Mouse (Mus musculus): ENCODE measurements around the gene 4921524J17Rik. TPM values are rescaled to one million over a fixed set of nuclear protein-coding genes. Genes with fewer than 3 reads are reported as not detected.
A peak's percentile ranks its signal among the peaks of the same experiment; 100 is the strongest.

4921524J17Rik gene
- total RNA-seq (2014; rRNA removed) (40.1 and 48.2 TPM in 2 replicates), polyA plus RNA-seq (2015; fragmentation: Nextera tagmentation; extraction: Ambion mirVana) (75.7 and 90.3 TPM in 2 replicates)

GRCm38 (mm10) chr8:85432168-85433016 lies at the start of gene 4921524J17Rik:
TSS of gene 4921524J17Rik (minus strand) at chr8:85432833.
- Histone ChIP-seq H3K27ac (ENCODE audit: low read depth, low read length) (peak within 1 kb of the TSS; percentile 92), H3K4me3 (ENCODE audit: low read depth, low read length) (peak within 1 kb of the TSS; percentile 90), H3K4me1 (ENCODE audit: insufficient read depth) (peaks cover 23% of the 10 kb centered on the region; the same call in 1 of the 2 replicates), H3K4me2 (ENCODE audit: low read depth) (peak within 1 kb of the TSS; percentile 46), H3K27me3 (ENCODE audit: insufficient read depth, low read length) (no peaks in the 10 kb centered on the region), H3K9ac (peak within 1 kb of the TSS; percentile 82), H3K36me3 (ENCODE audit: insufficient read depth) (no peaks in the 10 kb centered on the region), H3K9me3 (ENCODE audit: low read length) (no peaks in the 10 kb centered on the region)
- TF ChIP-seq CTCF (IDR thresholded peaks at IDR 0.05; ENCODE audit: low read depth): peak; percentile 22; the same call in 1 of the 2 replicates
- peak; percentile 99 for DNase-seq
- peak; percentile 100 for ATAC-seq
- whole genome bisulfite sequencing: under 1% methylated on average over 81 of the region's 85 CpGs

- DNase-seq (peak; percentile 13), ATAC-seq (no peak)
- H3K9ac ChIP-seq: no peak overlapping the region
- no peak for TF ChIP-seq CTCF (IDR thresholded peaks at IDR 0.05; ENCODE audit: low read depth)
- no peak overlapping the region for H3K27ac ChIP-seq (ENCODE audit: low read depth, low read length)
- H3K4me3 ChIP-seq (ENCODE audit: low read depth, low read length): no peak overlapping the region
- WGBS: 44% methylated on average over 6 of the region's 6 CpGs
- H3K4me1 ChIP-seq (ENCODE audit: insufficient read depth): no peaks in the 10 kb centered on the region
- H3K4me2 ChIP-seq (ENCODE audit: low read depth): no peak overlapping the region
- H3K9me3 ChIP-seq (ENCODE audit: low read length): no peaks in the 10 kb centered on the region
- H3K36me3 ChIP-seq (ENCODE audit: insufficient read depth): no peaks in the 10 kb centered on the region
- H3K27me3 ChIP-seq (ENCODE audit: insufficient read depth, low read length): no peaks in the 10 kb centered on the region
Observed at GRCm38 (mm10) chr8:85482427-85482826, 49.8 kb upstream of the 4921524J17Rik start.

DNA sequence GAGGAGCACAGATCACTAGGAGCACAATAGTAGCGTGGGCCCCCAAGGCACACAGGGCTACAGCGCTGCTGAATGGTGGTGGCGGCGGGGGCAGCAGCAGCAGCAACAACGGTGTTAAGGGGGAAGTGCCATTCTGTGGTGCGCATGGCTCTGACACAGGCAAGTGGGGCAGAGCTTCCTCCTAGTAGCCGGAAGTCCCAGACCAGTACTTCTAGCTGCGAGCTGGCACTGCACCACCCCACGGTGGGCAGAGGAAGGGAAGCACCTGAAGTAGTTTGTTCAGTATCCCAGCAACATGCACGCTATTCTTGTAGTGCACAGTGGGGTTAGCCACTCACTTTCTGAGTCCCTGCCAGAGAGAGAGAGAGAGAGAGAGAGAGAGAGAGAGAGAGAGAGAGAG lies 49.3 kb upstream of the 4921524J17Rik start:
- H3K4me2 ChIP-seq (ENCODE audit: low read depth): peak overlapping the region; percentile 15; the same call in 1 of the 2 replicates
- no peak overlapping the region for H3K27ac ChIP-seq (ENCODE audit: low read depth, low read length)
- no peak for TF ChIP-seq CTCF (IDR thresholded peaks at IDR 0.05; ENCODE audit: low read depth)
- no peak overlapping the region for H3K9ac ChIP-seq
- no peaks in the 10 kb centered on the region for H3K36me3 ChIP-seq (ENCODE audit: insufficient read depth)
- no peak overlapping the region for H3K4me3 ChIP-seq (ENCODE audit: low read depth, low read length)
- DNase-seq (no peak), ATAC-seq (peak; percentile 60)
- WGBS: 19% methylated on average over 10 of the region's 10 CpGs
- no peaks in the 10 kb centered on the region for H3K9me3 ChIP-seq (ENCODE audit: low read length)
- H3K4me1 ChIP-seq (ENCODE audit: insufficient read depth): no peaks in the 10 kb centered on the region
- H3K27me3 ChIP-seq (ENCODE audit: insufficient read depth, low read length): no peaks in the 10 kb centered on the region

GRCm38 (mm10) chr8:85479710-85480109 lies 47.1 kb upstream of the 4921524J17Rik start:
- Histone ChIP-seq H3K9me3 (ENCODE audit: low read length) (no peaks in the 10 kb centered on the region), H3K4me2 (ENCODE audit: low read depth) (no peak overlapping the region), H3K9ac (no peak overlapping the region), H3K27ac (ENCODE audit: low read depth, low read length) (no peak overlapping the region), H3K36me3 (ENCODE audit: insufficient read depth) (no peaks in the 10 kb centered on the region), H3K4me1 (ENCODE audit: insufficient read depth) (no peaks in the 10 kb centered on the region), H3K4me3 (ENCODE audit: low read depth, low read length) (no peak overlapping the region), H3K27me3 (ENCODE audit: insufficient read depth, low read length) (no peaks in the 10 kb centered on the region)
- WGBS: 97% methylated on average over 2 of the region's 2 CpGs
- no peak for TF ChIP-seq CTCF (IDR thresholded peaks at IDR 0.05; ENCODE audit: low read depth)
- ATAC-seq (no peak), DNase-seq (no peak)

DNA sequence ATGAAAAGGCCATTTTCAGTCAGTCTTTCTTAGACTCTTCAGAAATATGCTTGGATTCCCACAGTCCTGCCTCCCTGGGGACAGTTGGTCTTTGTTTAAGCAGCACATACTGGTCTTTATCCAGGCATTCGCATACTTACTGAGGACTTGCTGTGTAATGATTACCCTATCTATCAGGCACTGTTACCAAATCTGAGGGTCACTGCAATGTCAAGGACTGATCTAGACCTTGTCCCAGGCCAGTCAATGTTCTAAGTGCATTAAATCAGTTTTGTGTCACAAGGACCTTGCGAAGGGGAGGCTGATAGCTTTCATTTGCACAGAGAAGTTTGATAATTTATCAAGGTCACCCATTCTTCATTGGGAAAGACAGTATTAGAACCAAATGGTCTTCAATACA lies 45.8 kb upstream of the 4921524J17Rik start:
- Histone ChIP-seq H3K9ac (no peak overlapping the region), H3K4me1 (ENCODE audit: insufficient read depth) (no peaks in the 10 kb centered on the region), H3K4me3 (ENCODE audit: low read depth, low read length) (no peak overlapping the region), H3K9me3 (ENCODE audit: low read length) (no peaks in the 10 kb centered on the region), H3K4me2 (ENCODE audit: low read depth) (no peak overlapping the region), H3K36me3 (ENCODE audit: insufficient read depth) (no peaks in the 10 kb centered on the region), H3K27me3 (ENCODE audit: insufficient read depth, low read length) (no peaks in the 10 kb centered on the region), H3K27ac (ENCODE audit: low read depth, low read length) (no peak overlapping the region)
- ATAC-seq (no peak), DNase-seq (no peak)
- 91% methylated on average over 2 of the region's 2 CpGs for WGBS
- TF ChIP-seq CTCF (IDR thresholded peaks at IDR 0.05; ENCODE audit: low read depth): no peak

GRCm38 (mm10) chr8:85476970-85477545 lies 44.4 kb upstream of the 4921524J17Rik start:
- no peaks in the 10 kb centered on the region for H3K27me3 ChIP-seq (ENCODE audit: insufficient read depth, low read length)
- TF ChIP-seq CTCF (IDR thresholded peaks at IDR 0.05; ENCODE audit: low read depth): no peak
- H3K4me1 ChIP-seq (ENCODE audit: insufficient read depth): no peaks in the 10 kb centered on the region
- 83% methylated on average over 4 of the region's 4 CpGs for WGBS
- H3K27ac ChIP-seq (ENCODE audit: low read depth, low read length): no peak overlapping the region
- H3K9me3 ChIP-seq (ENCODE audit: low read length): no peaks in the 10 kb centered on the region
- H3K4me2 ChIP-seq (ENCODE audit: low read depth): no peak overlapping the region
- no peak for ATAC-seq
- H3K9ac ChIP-seq: no peak overlapping the region
- no peak overlapping the region for H3K4me3 ChIP-seq (ENCODE audit: low read depth, low read length)
- no peak for DNase-seq
- H3K36me3 ChIP-seq (ENCODE audit: insufficient read depth): no peaks in the 10 kb centered on the region

DNA sequence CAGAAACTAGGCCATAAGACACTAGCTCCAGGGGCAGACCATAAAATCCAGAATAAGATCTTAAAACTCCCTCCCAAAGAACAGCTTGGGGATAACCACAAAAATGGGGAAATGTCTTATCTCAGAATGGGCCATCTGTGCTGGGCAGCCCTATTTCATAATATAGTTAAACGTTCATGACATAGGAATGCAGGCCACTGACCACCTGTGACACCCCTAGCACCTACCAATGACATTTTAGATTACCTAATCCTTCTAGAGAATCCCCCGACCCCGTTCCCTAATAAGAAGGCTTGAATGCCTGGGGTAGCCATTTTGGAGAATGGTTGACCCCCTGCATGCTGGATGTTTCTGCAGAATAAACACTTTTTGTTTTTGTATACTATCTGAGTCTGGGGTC lies 42.3 kb upstream of the 4921524J17Rik start:
- Histone ChIP-seq H3K27ac (ENCODE audit: low read depth, low read length) (no peak overlapping the region), H3K4me3 (ENCODE audit: low read depth, low read length) (no peak overlapping the region), H3K27me3 (ENCODE audit: insufficient read depth, low read length) (no peaks in the 10 kb centered on the region), H3K4me1 (ENCODE audit: insufficient read depth) (no peaks in the 10 kb centered on the region), H3K9me3 (ENCODE audit: low read length) (no peaks in the 10 kb centered on the region), H3K4me2 (ENCODE audit: low read depth) (no peak overlapping the region), H3K36me3 (ENCODE audit: insufficient read depth) (no peaks in the 10 kb centered on the region), H3K9ac (no peak overlapping the region)
- ATAC-seq (no peak), DNase-seq (no peak)
- TF ChIP-seq CTCF (IDR thresholded peaks at IDR 0.05; ENCODE audit: low read depth): no peak
- WGBS: 95% methylated on average over 3 of the region's 3 CpGs

Data from forebrain, postnatal 0 days (tissue).